Mouse (Mus musculus) duodenum, adult 2 months (tissue): ENCODE measurements around the gene Gm8011. TPM values are rescaled to one million over a fixed set of nuclear protein-coding genes. Genes with fewer than 3 reads are reported as not detected.

Source experiments
- polyA plus RNA-seq: library from polyadenylated mRNA; depleted of rRNA; stranded (reverse); fragments of >200 nt; gene quantifications from 2 replicates; pipeline ENCODE4 v1.2.3, GENCODE M21; 2012; ENCODE audit warnings: low replicate concordance; rRNA removed

The Gm8011 gene
- polyA plus RNA-seq, result not detected in 2 replicates

DNA sequence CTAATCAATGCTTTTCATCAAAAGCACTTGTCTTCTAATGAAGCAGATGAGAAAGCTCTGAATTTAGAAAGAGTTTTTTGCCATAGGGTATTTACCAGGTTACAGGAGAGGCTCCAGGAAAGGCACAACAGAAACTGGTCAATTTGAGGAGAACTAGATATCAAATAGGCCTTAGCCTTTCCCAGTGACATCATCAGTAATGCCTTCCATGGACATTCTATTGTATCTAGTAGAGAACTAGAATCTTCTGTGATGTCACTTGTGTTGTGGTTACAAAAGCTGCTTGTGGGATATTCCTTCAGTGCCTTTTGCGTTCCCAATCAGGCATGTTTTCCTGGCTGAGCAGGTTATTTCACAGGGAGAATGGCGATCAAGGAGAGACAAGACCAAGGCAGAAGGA lies at the start of gene Gm8011:
Gene Gm8011 (plus strand): TSS at position 301 of the 400 bp plus-strand sequence.

DNA sequence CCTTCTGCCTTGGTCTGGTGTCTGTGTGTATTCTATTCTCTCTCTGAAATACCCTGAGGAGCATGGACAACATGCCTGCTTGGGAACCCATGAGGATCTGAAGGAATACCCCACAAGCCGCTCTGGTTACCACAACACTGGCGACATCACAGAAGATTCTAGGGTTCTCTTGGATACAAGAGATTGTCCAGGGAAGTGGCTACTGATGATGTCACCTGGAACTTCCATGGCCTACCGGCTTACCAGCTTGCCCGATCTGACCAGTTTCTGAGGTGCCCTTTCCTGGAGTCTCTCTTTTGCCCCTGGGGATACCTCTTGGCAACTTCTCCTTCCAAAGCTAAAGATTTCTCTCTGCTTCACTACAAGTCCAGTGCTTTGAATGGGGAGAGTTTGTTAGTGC lies 24.1 kb upstream of the Gm8011 start, which contains the start of gene Gm8005:
Gene Gm8005 (minus strand): TSS at position 101 of the 400 bp plus-strand sequence.

GRCm38 (mm10) chr14:42502249-42502648 lies 38.6 kb downstream of the Gm8011 start, which contains the start of gene Gm8020:
TSS of gene Gm8020 (minus strand) at chr14:42502349.

Other genes starting within 250 kb of the Gm8011 start
- gene Gm17026, start 203.8 kb upstream of the Gm8011 start, polyA plus RNA-seq, result not detected in 2 replicates
- not detected in 2 replicates for gene Gm9611, start 166.5 kb upstream of the Gm8011 start, polyA plus RNA-seq
- not detected in 2 replicates for gene Gm7995, start 153.7 kb upstream of the Gm8011 start, polyA plus RNA-seq
- not detected in 2 replicates for gene Gm8005, start 24.2 kb upstream of the Gm8011 start, polyA plus RNA-seq
- gene Gm8020, start 38.5 kb downstream of the Gm8011 start, polyA plus RNA-seq, result not detected in 2 replicates
- gene Gm8024, start 60.4 kb downstream of the Gm8011 start, polyA plus RNA-seq, result not detected in 2 replicates
- not detected in 2 replicates for gene Gm17124, start 136.0 kb downstream of the Gm8011 start, polyA plus RNA-seq
- gene Gm3633, start 178.0 kb downstream of the Gm8011 start, polyA plus RNA-seq, result not detected in 2 replicates
- gene Gm10378, start 192.1 kb downstream of the Gm8011 start, polyA plus RNA-seq, result not detected in 2 replicates